Comparison of ENCODE assay signal across 17 mouse cellular contexts in the genomic region with DNA sequence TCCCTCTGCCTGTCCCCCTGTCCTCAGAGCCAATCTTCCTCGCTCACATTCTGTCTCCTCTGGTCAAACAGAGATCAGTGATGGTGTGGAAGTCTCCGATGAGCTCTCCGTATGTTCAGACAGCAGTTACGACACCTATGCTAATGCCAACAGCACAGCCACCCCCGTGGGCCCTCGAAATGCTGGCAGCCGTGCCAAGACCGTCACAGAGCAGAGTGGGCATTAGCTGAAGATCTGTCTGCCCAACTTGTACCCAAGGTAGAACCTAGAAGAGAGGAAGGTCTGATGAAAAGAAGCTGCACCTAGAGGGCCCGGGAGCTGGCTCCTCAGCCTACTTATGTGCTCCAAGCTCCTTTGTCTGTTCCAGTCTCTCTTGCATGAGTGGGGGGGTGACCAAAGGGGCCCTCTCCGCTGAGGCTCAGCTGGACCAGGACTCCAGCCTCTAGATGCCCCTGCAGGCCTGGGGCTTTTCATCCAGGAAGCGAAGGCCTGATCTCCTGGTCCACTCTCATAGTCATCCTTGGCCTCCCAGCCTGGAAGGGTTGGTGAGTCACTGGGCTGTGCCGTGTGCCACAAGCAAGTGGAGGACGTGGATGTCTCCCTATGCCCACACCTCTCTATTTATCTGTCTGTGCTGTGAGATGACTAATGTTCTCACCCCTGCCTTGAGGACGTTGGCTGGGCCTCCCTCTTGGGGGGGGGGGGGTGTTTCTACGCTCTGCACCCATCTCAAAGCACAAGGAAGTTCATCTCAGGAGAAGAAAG. TPM values are rescaled to one million over a fixed set of nuclear protein-coding genes. Genes with fewer than 3 reads are reported as not detected.
A peak's percentile ranks its signal among the peaks of the same experiment; 100 is the strongest.
DNase-seq lines count a peak whose midpoint lies in the region; ATAC-seq lines count a peak whose summit lies in the region.
"Had no signal": no experiment of that assay in that cellular context is flagged by ENCODE, and none has a peak within 500 bp of the region (broad histone marks: within the 10 kb centered on the region; RNA-seq: fewer than 3 reads in every experiment).

No protein-coding gene starts in this region.

- no peak for DNase-seq in frontal cortex, postnatal 25 days (ENCODE audit: low spot score in 2 of 2)
- DNase-seq in left cerebral cortex, postnatal 36 days (ENCODE audit: low spot score in 2 of 2) = peak; percentile 39 to 45
- DNase-seq in left cerebral cortex, postnatal 4 days = no peak
- DNase-seq in 3134 (ENCODE audit: extremely low read depth, insufficient read length, low spot score) (peak; percentile 38), NIH3T3 (ENCODE audit: low read depth) (peak; percentile 24)
- no peak for DNase-seq in heart, postnatal 4 days
- DNase-seq: cerebellum, adult 9-10 months; gastrocnemius, postnatal 25 days; heart, adult 18-20 months; heart, postnatal 10 days; lung, adult 18-20 months; lung, postnatal 10 days; thymus, adult 18-20 months had no signal

- peak; percentile 80 for ATAC-seq in frontal cortex, adult (ENCODE audit: low TSS enrichment)
- ATAC-seq: forebrain, embryonic 16.5 days; hindbrain, postnatal 0 days; intestine, postnatal 0 days had no signal

- intact Hi-C loops in left cerebral cortex, postnatal 36 days (cut with DNase I) = no loop called here
- intact Hi-C loops in left cerebral cortex, postnatal 4 days (cut with DNase I) = no loop called here

RNA-seq across cellular contexts. Expression of gene Klhl35, which starts 5.7 kb away (rescaled TPM):
- total RNA-seq in left cerebral cortex, postnatal 36 days (2021) = 1 to 10 TPM; 3.1 to 3.6 TPM
- 1 to 10 TPM; 4.8 to 5.8 TPM for total RNA-seq in left cerebral cortex, postnatal 4 days (2021)
- 1 to 10 TPM; 1.3 to 1.4 TPM for total RNA-seq in heart, postnatal 4 days (2021)
- total RNA-seq: gastrocnemius, postnatal 25 days; heart, adult 18-20 months had no signal

RNA-seq across cellular contexts. Expression of gene Rps3, which starts 23.5 kb away (rescaled TPM):
- 100 to 1,000 TPM; 215 to 261 TPM for total RNA-seq in left cerebral cortex, postnatal 36 days (2021)
- 100 to 1,000 TPM; 379 to 396 TPM for total RNA-seq in left cerebral cortex, postnatal 4 days (2021)
- total RNA-seq in heart, postnatal 4 days (2021) = 100 to 1,000 TPM; 440 to 487 TPM

Comparison
In these comparisons a context has a peak if more than half of its experiments do, and no peak if none do; other contexts are left out.
1. DNase-seq: peak in left cerebral cortex, postnatal 36 days (2 of 2), 3134 (single experiment) and NIH3T3 (single experiment); none in frontal cortex, postnatal 25 days (0 of 2), left cerebral cortex, postnatal 4 days (single experiment) and heart, postnatal 4 days (single experiment).